Mouse (Mus musculus) cerebellum, adult 2 months (tissue): ENCODE measurements around the gene Atp6v0a2. TPM values are rescaled to one million over a fixed set of nuclear protein-coding genes. Genes with fewer than 3 reads are reported as not detected.
A peak's percentile ranks its signal among the peaks of the same experiment; 100 is the strongest.

Source experiments
- DNase-seq, 2 experiments: peaks; one replicate each; pipeline ENCODE4 v3.0.0; 2021
- H3K27ac ChIP-seq: fragments of 200-500 bp; 2 replicates; pipeline ENCODE4 v1.5.1; 2012; ENCODE audit warnings: low read length, control low read depth, inconsistent platforms; ENCODE audit not compliant: insufficient read depth
- H3K27me3 ChIP-seq: fragments of 200-500 bp; 2 replicates; pipeline ENCODE4 v1.6.1; 2012; ENCODE audit warnings: inconsistent platforms, mild to moderate bottlenecking, low read length, moderate library complexity; ENCODE audit not compliant: control insufficient read depth, insufficient read depth
- H3K4me1 ChIP-seq: fragments of 200-500 bp; 2 replicates; pipeline ENCODE4 v1.6.1; 2011; ENCODE audit warnings: low read length; ENCODE audit not compliant: control insufficient read depth, insufficient read depth
- H3K4me3 ChIP-seq: fragments of 200-500 bp; replicated peaks from 2 replicates; pipeline ENCODE3; 2011; ENCODE audit warnings: mild to moderate bottlenecking, low read depth, low read length, control low read depth; ENCODE audit not compliant: insufficient read depth
- CTCF ChIP-seq: fragments of 200-500 bp; IDR thresholded peaks from 2 replicates; pipeline ENCODE4 v1.5.1; 2011; ENCODE audit warnings: low read depth, mild to moderate bottlenecking, control low read depth, low read length, moderate library complexity, borderline replicate concordance; ENCODE audit not compliant: insufficient read depth
- POLR2A ChIP-seq: fragments of 200-500 bp; IDR thresholded peaks from 2 replicates; pipeline ENCODE4 v1.6.1; 2011; ENCODE audit warnings: low read length, control low read depth, borderline replicate concordance; ENCODE audit not compliant: insufficient read depth
- WGBS: fragments of 180-500 bp; shearing (Covaris S2); methylation state at CpG from one replicate; pipeline ENCODE4 v1.1.7; 2018; 5-methylcytosine and 5-hydroxymethylcytosine counted together
- polyA plus RNA-seq: library from polyadenylated mRNA; depleted of rRNA; stranded (reverse); fragments of >200 nt; gene quantifications from 2 replicates; pipeline ENCODE4 v1.2.3, GENCODE M21; 2012

Atp6v0a2 gene
- polyA plus RNA-seq, 1 experiment, result 46.0 TPM

DNA sequence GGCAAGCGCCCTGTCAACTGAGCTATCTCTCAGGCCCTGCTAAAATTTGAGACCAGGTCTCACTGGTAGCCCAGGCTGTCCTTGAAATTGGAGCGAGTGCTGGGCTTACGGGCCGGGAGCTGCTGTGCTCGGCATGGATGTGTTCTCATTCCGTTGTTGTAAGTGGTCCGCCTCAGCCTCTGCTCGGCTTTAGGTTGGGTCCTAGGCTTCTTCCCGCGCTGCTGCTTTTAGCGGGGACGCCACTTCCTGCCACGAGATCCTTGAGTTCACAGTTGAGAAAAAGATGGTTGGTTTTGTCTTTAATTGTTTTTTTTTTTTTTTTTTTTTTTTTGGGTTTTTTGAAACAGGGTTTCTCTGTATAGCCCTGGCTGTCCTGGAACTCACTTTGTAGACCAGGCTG is 9.5 kb downstream of the Atp6v0a2 start:
- WGBS, result 97% methylated on average over 13 of the region's 13 CpGs
- Histone ChIP-seq H3K4me1 (no peaks in the 10 kb centered on the region), H3K27ac (no peak overlapping the region), H3K27me3 (no peaks in the 10 kb centered on the region), H3K4me3 (no peak overlapping the region)
- no peak for DNase-seq
- TF ChIP-seq POLR2A (no peak), CTCF (no peak)

DNA sequence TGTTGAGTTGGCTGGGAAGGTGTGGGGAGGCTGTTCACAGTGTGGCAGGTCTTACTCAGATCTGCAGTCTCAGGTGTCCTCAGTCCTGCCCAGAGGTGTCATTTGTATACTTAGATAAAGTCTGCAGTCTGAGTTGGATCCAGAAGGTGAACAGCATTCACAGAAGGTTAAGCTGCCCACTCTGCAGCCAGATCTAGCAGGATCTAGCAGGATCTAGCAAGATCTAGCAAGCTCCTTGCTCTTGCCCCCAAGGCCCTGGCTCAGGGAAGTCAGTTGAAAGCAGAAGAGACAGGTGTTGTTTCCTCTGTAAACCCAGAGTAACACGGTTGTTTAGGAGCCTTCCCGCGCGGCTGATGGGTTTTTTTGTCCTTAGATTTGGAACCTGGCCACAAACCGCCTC is 85.4 kb downstream of the Atp6v0a2 start:
- WGBS, result 78% methylated on average over 5 of the region's 5 CpGs
- H3K27ac ChIP-seq, result no peak overlapping the region
- H3K4me1 ChIP-seq, result no peaks in the 10 kb centered on the region
- DNase-seq, result no peak
- H3K27me3 ChIP-seq, result no peaks in the 10 kb centered on the region
- TF ChIP-seq CTCF (no peak), POLR2A (no peak)
- H3K4me3 ChIP-seq, result no peak overlapping the region

- no peak for DNase-seq
- no peaks in the 10 kb centered on the region for H3K4me1 ChIP-seq
- H3K27ac ChIP-seq, result no peak overlapping the region
- no peak overlapping the region for H3K4me3 ChIP-seq
- no peaks in the 10 kb centered on the region for H3K27me3 ChIP-seq
- no peak for TF ChIP-seq CTCF
- TF ChIP-seq POLR2A, result no peak
- 92% methylated on average over 8 of the region's 8 CpGs for WGBS
Measured at GRCm38 (mm10) chr5:124715135-124715534, 86.8 kb downstream of the Atp6v0a2 start.

- no peaks in the 10 kb centered on the region for H3K27me3 ChIP-seq
- H3K4me3 ChIP-seq, result no peak overlapping the region
- no peak for DNase-seq
- H3K4me1 ChIP-seq, result no peaks in the 10 kb centered on the region
- 92% methylated on average over 11 of the region's 11 CpGs for WGBS
- no peak for TF ChIP-seq CTCF
- TF ChIP-seq POLR2A, result no peak
- no peak overlapping the region for H3K27ac ChIP-seq
Measured at GRCm38 (mm10) chr5:124717969-124718368, 89.6 kb downstream of the Atp6v0a2 start.

DNA sequence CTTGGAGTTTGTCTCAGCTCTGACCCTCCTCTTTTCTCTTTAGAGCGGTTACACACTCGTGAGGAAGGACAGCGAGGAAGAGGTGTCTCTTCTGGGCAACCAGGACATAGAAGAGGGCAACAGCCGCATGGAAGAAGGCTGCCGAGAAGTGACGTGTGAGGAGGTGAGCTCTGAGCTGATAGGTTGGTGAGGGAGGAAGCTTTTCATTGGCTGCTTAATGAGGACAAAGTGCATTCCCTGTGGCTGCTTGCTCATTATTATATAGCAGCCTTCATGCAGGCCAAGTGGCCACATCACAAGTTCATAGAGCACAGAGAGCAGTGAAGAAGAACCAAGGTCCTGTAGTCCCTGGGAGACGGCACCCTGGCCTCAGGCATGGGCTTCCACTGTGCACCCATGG is 90.0 kb downstream of the Atp6v0a2 start:
- WGBS, result 90% methylated on average over 7 of the region's 7 CpGs
- H3K27ac ChIP-seq, result no peak overlapping the region
- no peak overlapping the region for H3K4me3 ChIP-seq
- no peaks in the 10 kb centered on the region for H3K4me1 ChIP-seq
- no peaks in the 10 kb centered on the region for H3K27me3 ChIP-seq
- TF ChIP-seq CTCF (no peak), POLR2A (no peak)
- DNase-seq, result no peak

DNA sequence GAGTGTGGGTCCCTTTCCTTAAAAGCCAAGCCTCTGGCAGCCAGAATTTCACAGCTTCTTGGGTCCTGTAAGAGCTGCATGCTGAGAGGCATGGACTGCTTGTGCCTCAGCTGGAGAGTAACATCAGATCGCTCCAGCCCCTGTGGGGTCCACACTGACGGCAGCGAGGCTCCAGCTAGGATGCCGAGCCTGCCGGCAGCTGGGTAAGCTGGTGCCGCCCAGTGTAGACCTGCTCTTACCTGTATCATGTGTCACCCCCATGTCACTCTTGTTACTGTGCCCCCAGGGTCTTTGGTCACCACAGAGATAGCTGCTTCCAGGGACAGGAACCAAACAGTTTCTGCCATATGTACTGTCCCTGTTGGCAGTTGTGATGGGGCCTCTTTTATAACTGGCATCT is 94.7 kb downstream of the Atp6v0a2 start:
- no peak for TF ChIP-seq CTCF
- TF ChIP-seq POLR2A, result no peak
- Histone ChIP-seq H3K4me3 (no peak overlapping the region), H3K27me3 (no peaks in the 10 kb centered on the region), H3K4me1 (peaks cover 6% of the 10 kb centered on the region), H3K27ac (no peak overlapping the region)
- 91% methylated on average over 6 of the region's 6 CpGs for WGBS
- DNase-seq, result no peak

- Histone ChIP-seq H3K27ac (no peak within 1 kb of the TSS), H3K4me3 (peak within 1 kb of the TSS; percentile 17), H3K4me1 (peaks cover 6% of the 10 kb centered on the region), H3K27me3 (no peaks in the 10 kb centered on the region; the same call in 1 of the 2 replicates)
- DNase-seq, result peak in 1 of 2 experiments; percentile 5
- TF ChIP-seq CTCF (no peak), POLR2A (no peak)
- WGBS, result 8% methylated on average over 29 of the region's 29 CpGs
Measured at GRCm38 (mm10) chr5:124724997-124725396, 96.6 kb downstream of the Atp6v0a2 start, which contains the start of gene Dnah10. Dnah10 (plus strand) TSS chr5:124725085.

DNA sequence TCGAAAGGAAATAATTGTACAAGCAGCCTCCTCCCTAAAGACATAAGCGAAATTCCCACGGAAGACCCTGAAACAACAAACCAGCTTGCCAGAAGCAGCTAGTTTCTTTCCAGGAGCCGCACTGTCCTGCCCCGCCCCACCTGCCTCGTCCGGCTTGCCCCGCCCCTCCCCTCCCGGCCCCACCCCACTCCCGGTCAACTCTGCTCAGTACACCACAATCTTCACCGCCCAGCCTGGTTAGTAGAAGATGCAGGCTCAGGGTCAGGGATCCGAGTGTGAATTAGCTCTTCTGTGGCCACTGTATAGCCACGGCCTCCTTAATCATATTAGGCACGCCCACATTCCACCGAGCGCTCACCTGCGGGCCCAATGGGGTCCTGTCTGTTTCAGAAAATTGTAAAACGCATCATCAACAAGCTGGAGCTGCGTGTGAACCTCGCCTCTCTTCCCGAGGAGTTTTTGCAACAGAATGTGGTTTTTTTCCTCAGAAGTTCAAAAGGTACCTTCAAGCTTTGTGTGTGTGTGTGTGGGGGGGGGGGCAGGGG is 101.4 kb downstream of the Atp6v0a2 start:
- 19% methylated on average over 21 of the region's 21 CpGs for WGBS
- DNase-seq, result no peak
- no peak overlapping the region for H3K4me3 ChIP-seq
- H3K27ac ChIP-seq, result no peak overlapping the region
- H3K4me1 ChIP-seq, result peaks cover 6% of the 10 kb centered on the region
- TF ChIP-seq CTCF (no peak), POLR2A (no peak)
- no peaks in the 10 kb centered on the region; the same call in 1 of the 2 replicates for H3K27me3 ChIP-seq

GRCm38 (mm10) chr5:124733961-124734360 is 105.6 kb downstream of the Atp6v0a2 start:
- WGBS, result 85% methylated on average over 12 of the region's 12 CpGs

More at GRCm38 (mm10) chr5:124733961-124734360, 105.6 kb downstream of the Atp6v0a2 start:
- DNase-seq, result no peak
- H3K27me3 ChIP-seq, result no peaks in the 10 kb centered on the region; the same call in 1 of the 2 replicates
- H3K4me3 ChIP-seq, result no peak overlapping the region
- H3K4me1 ChIP-seq, result no peaks in the 10 kb centered on the region
- TF ChIP-seq CTCF, result no peak
- no peak for TF ChIP-seq POLR2A
- no peak overlapping the region for H3K27ac ChIP-seq
